Mouse (Mus musculus): Measurements from ENCODE around the gene Appbp2.
"Not testable (repeated sequence)": the region's sequence is repeated elsewhere in the genome, so short reads cannot be mapped to it uniquely, and the experiment has no call there.

The Appbp2 gene

GRCm38 (mm10) chr11:85163014-85163413 is 71.9 kb downstream of the Appbp2 start:
- not testable (repeated sequence) for DNase-seq (ENCODE audit: low spot score)

- no peak for DNase-seq (ENCODE audit: low spot score)
These were observed 77.6 kb downstream of the Appbp2 start for GRCm38 (mm10) chr11:85157301-85157700.

- DNase-seq (ENCODE audit: low spot score) = no peak
These were observed 82.5 kb downstream of the Appbp2 start for GRCm38 (mm10) chr11:85152256-85152930.

- peak; percentile 97 for DNase-seq (ENCODE audit: low spot score)
These were observed 95.1 kb downstream of the Appbp2 start, which contains the start of gene Usp32 for GRCm38 (mm10) chr11:85139581-85140540. TSS of gene Usp32 (minus strand) at chr11:85140161.

GRCm38 (mm10) chr11:85138776-85139474 is 96.0 kb downstream of the Appbp2 start:
- no peak for DNase-seq (ENCODE audit: low spot score)

Data from lung, postnatal 25 days (tissue).